Mouse (Mus musculus) kidney, adult 2 months (tissue): ENCODE measurements around the gene Pcca.

Experiments used
- CTCF ChIP-seq: fragments of 200-500 bp; conservative IDR thresholded peaks from 2 replicates; pipeline ENCODE4 v1.5.1; 2011; ENCODE audit warnings: low read depth, mild to moderate bottlenecking, control low read depth, low read length, moderate library complexity, mixed read lengths; ENCODE audit not compliant: insufficient read depth, insufficient read length
- POLR2A ChIP-seq: fragments of 200-500 bp; IDR thresholded peaks from one replicate; pipeline ENCODE4 v1.6.1; 2011; ENCODE audit warnings: low read depth, low read length, control low read depth

DNA sequence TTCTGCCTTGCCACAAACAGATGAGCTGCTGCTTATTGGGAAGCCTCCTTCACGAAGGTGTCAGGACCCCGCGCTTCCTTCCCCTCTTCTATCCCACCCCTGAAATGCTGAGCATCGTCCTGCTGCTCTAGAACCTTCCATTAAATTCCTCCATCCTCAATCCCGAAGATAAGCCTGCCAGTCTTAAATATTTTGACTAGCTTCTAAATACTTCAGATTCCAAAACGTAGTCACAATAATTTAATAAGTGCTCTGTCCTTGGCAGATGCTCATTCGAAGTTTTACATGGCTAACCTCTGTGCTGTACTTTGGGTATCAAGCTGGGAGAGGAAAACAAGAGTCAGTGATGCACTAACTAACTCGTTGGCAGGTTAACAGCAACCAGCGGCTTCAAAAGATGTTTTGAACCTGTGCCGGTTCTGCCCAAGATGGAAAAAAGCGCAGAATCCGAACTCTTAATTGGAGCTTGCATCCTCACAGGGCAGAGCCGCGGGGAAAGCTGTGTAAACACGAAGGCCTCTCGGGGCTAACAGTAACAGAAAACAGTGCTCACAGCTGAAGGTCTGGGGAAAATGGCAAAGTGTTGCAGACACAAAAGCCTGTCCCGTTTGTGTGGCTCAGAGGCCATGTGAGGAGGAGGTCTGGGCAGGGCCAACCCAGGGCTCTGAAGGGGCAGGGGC, 155.2 kb downstream of the Pcca start:
- TF ChIP-seq CTCF (no peak), POLR2A (no peak)
